Mouse (Mus musculus) adrenal gland, postnatal 10 days (tissue): ENCODE results near the gene Rdm1. TPM values are rescaled to one million over a fixed set of nuclear protein-coding genes. Genes with fewer than 3 reads are reported as not detected.

Experiments
- DNase-seq: peaks from one replicate; pipeline ENCODE4 v3.0.0; 2021; ENCODE audit warnings: mixed read lengths
- total RNA-seq, 2 experiments: library from RNA; stranded (reverse); gene quantifications; 2 replicates each; pipeline ENCODE4 v1.2.3; 2021

The Rdm1 gene
- total RNA-seq, 2 experiments from 2014 or later = 22.5 to 26.4 TPM

DNA sequence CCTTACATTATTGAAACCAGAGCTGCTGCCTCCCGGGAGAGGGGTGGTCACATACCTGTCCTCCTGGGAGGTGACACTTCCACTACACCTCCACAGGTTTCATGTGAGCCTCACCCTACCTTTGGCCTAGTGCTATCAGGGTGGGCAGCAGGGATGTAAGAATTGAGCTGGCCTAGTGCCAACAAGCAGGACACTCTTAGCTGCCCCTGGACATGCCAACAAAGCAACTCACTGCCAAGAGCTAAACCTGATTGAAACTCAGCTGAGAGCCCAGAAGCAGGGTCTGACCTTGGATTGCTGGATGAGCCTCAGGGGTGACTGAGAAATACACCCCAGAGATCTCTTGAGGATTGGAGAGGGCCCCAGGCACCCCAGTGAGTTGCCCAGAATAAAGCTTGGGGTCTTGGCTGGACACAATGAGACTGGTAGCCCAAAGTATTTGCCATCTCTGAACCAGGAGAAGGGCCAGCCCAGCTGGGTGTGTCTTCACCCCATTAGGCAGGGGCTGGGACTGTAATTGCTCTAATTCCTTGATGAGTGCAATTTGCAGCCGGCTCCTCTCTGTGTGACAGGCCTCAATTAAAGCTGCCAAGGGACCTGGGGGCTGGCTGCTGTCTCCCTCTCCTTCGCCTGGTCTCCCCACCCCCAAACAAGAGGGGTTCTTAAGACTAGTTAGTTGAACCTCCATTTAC, 53.8 kb downstream of the Rdm1 start:
- DNase-seq = no peak

DNA sequence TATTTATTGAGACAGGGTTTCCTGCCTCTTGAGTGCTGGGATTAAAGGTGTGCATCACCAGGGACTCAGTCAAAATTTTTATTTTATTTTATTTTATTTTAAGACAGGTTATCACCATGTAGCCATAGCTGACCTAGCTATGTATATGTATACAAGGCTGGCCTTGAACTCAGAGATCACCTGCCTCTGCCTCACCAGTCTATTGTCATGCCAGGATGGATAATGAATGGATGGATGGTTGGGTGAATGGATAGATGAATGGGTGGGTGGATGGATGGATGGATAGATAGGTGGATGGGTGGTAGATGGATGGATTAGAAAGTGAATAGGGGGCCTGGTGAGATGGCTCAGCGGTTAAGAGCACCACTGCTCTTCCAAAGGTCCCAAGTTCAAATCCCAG, 55.0 kb downstream of the Rdm1 start:
- DNase-seq = no peak

DNA sequence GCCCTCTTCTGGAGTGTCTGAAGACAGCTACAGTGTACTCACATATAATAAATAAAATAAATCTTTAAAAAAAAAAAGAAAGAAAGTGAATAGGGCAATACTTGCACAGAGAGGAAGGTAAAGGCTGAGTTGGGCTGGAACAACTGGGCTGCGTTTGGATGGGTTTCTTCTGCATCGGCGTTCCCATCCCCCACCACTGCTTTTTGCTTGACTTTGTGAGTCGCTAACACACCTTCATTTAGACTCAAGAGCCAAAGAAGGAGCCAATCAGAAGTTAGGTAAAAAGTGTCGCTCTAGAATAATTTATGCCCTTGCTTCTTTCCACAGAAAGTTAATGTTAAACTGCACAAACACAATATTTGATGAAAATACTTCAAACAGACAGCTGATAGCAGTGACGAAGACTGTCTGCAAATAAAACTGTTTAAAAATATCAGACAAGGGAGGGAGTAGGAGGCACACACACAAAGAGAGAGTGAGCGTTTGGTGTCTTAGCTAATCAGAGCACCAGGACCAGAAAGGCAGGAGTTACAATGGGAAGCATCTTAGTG, 55.5 kb downstream of the Rdm1 start:
- no peak for DNase-seq

Other genes with a start within 250 kb of the Rdm1 start
- gene Aarsd1, start 209.6 kb upstream of the Rdm1 start, total RNA-seq = 10 to 100 TPM; 33.1 to 37.3 TPM
- 1 to 10 TPM; 1.9 to 5.0 TPM for gene Gm27029, start 202.4 kb upstream of the Rdm1 start, total RNA-seq
- 10 to 100 TPM; 16.1 to 17.8 TPM for gene Rundc1, start 202.1 kb upstream of the Rdm1 start, total RNA-seq
- gene Ptges3l, start 201.9 kb upstream of the Rdm1 start, total RNA-seq = 1 to 10 TPM; 5.6 to 9.5 TPM
- gene Rpl27, start 184.9 kb upstream of the Rdm1 start, total RNA-seq = 10 to 100 TPM; 75.5 to 92.7 TPM
- gene Ifi35, start 178.8 kb upstream of the Rdm1 start, total RNA-seq = 10 to 100 TPM; 23.0 to 24.9 TPM
- gene Rnd2, start 162.2 kb upstream of the Rdm1 start, total RNA-seq = 10 to 100 TPM; 10.6 to 11.0 TPM
- gene Vat1, start 161.0 kb upstream of the Rdm1 start, total RNA-seq = 10 to 100 TPM; 79.4 to 87.3 TPM
- gene Brca1, start 75.2 kb upstream of the Rdm1 start, total RNA-seq = 1 to 10 TPM; 8.1 to 8.3 TPM
- 100 to 1,000 TPM; 134 to 137 TPM for gene Nbr1, start 75.0 kb upstream of the Rdm1 start, total RNA-seq
- gene Tmem106a, start 45.0 kb upstream of the Rdm1 start, total RNA-seq = 10 to 100 TPM; 11.2 to 12.0 TPM
- not detected for gene Gm11634, start 27.9 kb upstream of the Rdm1 start, total RNA-seq
- gene Arl4d, start 38.3 kb downstream of the Rdm1 start, total RNA-seq = 10 to 100 TPM; 10.4 to 16.7 TPM
- gene Dhx8, start 105.7 kb downstream of the Rdm1 start, total RNA-seq = 10 to 100 TPM; 23.6 to 24.4 TPM
- gene Etv4, start 158.2 kb downstream of the Rdm1 start, total RNA-seq = 1 to 10 TPM; 3.2 to 3.9 TPM